Mouse (Mus musculus): Measurements from ENCODE around the gene Chrnd.

The Chrnd gene

DNA sequence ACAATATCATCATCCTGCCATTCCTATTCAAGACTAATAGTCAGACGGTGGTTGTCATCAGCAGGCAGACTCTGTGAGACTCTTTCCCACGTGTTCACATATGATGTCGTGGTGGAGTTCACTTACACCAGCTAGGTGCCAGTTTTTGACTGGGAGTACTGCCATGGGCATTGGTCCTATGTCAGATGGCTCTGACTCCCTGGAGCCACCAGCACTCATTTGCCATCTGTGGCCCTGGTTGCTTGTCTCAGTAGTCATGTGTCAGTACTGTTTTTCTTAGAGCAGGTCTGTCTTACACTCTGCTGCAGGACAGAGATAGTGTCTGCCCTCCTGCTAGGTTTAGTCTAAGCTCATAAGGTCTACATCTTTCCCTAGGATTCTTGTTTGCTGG lies 36.7 kb downstream of the Chrnd start:
- DNase-seq (ENCODE audit: extremely low read depth, low read depth, low spot score), result no peak

DNA sequence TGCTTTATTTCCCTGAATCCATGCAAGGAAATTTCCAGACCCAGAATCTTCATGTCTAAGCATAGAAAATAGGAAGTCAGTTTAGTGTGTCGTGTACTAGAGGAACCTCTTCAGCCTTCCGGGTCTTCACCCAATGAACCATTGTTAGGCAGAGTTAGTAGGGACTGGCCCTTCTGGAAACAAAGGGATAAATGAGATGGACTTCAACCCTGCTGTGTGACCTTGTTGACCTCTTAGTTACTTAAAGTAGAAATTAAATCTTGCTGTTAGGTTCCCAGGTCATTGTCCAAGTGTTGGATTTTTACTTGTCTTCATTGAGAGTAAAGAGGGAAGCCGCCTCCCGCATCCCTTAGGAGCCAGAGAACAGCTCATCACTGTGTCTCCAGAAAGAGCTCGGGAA lies 40.2 kb downstream of the Chrnd start:
- no peak for DNase-seq (ENCODE audit: extremely low read depth, low read depth, low spot score)

DNA sequence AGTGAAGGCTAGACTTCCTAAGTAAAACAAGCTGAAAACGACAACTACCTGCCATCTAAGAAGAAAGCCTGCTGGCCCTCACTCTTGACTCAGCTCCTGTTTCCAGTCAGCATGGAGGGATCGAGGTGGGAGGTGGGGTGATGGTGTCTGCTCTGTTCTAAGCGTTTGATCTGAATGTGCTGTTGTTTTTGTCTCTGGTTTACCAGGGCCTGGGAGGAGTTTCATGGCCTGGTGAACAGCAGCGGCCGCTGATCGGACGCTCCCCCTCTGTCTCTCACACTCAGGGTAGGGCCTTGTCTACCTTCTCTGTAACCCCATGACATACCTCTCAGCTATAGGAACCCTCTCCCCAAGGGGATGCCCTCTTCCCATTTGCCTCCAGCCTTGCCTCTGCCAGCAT lies 41.8 kb downstream of the Chrnd start:
- DNase-seq (ENCODE audit: extremely low read depth, low read depth, low spot score), result no peak

DNA sequence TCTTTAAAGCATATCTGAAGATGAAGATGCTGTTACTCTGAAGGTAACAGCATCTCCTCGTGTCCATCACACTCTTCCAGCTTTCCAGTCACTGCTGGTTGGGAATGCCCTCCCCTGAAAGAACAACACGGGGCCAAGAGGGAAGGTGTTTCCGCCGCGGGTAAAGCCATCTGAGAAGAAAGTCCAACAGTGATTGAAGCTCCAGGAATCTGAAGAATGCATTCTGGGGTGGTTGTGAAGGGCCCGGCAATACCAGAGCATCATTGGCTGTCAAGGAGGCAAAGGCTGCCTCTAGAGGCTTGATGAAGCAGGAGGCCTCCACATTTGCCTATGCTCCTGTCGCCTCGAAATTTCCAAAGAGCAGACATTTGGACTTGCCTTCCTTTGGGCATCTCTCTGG lies 48.6 kb downstream of the Chrnd start:
- DNase-seq (ENCODE audit: extremely low read depth, low read depth, low spot score), result no peak

DNA sequence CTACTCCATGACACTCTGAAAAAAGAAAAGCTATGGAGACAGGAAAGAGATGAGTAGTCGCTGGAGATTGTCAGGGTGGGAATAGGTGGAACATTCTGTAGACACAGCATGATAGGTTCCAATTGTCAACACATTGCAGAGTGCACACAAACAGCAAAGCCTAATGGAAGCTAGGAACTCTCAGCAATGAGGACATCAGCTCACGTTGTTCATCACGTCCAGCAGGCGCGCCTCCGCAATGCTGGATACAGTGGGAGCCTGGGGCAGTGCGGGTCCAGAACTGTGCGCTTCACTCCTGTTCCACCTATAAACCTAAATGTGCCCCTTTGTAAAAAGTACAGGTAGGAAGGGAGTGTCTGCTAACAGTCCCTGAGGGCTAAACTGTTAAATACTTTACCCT lies 52.6 kb downstream of the Chrnd start:
- no peak for DNase-seq (ENCODE audit: extremely low read depth, low read depth, low spot score)

DNA sequence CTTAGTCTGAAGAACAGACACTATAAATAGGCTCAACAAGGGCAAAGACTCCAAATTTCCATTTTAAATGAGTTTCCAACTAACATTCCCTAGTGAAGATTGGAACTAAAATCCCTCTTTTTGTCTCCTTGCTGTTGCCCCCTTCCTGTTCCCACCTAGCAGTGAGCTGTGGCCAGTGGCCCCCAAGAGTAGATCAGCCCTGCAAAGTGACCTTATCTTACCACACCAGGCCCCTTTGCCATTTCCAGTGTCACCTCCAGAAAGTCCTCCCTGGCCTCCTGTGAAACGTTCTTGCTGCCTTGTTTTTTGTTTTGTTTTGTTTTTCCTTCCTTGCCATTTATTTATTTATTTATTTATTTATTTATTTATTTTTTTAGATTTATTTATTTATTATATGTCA lies 55.0 kb downstream of the Chrnd start:
- DNase-seq (ENCODE audit: extremely low read depth, low read depth, low spot score), result no peak

DNA sequence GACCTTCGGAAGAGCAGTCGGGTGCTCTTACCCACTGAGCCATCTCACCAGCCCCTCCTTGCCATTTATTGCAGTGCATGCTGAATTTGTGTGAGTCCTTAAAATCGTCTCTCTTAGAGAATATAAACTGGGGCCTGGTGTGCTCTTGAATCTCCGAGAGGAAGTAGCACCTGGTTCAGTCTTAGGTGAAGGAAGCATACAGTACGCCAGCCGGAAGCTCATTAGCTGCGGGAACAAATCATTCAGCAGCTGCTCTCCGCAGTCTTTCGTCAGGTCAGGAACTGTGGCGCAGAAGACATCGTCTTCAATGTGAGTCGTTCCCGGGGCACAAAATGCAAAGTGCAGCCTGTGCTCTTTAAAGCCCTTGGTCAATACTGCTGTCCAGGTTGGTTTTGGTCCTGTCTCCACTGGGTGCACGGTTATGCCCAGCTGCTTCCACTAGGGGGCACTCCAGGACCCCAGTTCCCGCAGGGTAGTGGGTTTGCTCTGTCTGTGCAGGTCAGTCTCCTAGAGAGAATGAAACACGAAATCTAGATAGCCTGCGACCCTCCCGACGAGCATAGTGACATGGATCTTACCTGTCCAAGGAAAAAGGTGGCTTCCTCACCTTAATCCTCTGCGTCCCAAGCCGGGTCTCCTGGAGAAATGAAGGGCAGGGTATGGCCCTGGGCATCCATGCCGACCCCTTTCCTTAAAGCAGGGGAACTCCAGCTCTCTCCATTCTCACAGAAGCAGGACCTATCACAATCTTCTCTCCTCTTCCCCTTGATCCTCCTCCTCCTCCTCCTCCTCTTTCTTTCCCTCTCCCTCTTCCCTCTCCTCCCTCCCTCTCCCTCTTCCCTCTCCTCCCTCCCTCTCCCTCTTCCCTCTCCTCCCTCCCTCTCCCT lies 55.8 kb downstream of the Chrnd start:
- no peak for DNase-seq (ENCODE audit: extremely low read depth, low read depth, low spot score)

Measured in fat pad, adult 2 months (tissue).